Mouse (Mus musculus) retina, postnatal 7 days (tissue): ENCODE results near the gene Abhd15.

Experiments
- DNase-seq: peaks from one replicate; pipeline ENCODE4 v3.0.0-alpha.2; 2012; ENCODE audit warnings: low read depth, low spot score

The Abhd15 gene

DNA sequence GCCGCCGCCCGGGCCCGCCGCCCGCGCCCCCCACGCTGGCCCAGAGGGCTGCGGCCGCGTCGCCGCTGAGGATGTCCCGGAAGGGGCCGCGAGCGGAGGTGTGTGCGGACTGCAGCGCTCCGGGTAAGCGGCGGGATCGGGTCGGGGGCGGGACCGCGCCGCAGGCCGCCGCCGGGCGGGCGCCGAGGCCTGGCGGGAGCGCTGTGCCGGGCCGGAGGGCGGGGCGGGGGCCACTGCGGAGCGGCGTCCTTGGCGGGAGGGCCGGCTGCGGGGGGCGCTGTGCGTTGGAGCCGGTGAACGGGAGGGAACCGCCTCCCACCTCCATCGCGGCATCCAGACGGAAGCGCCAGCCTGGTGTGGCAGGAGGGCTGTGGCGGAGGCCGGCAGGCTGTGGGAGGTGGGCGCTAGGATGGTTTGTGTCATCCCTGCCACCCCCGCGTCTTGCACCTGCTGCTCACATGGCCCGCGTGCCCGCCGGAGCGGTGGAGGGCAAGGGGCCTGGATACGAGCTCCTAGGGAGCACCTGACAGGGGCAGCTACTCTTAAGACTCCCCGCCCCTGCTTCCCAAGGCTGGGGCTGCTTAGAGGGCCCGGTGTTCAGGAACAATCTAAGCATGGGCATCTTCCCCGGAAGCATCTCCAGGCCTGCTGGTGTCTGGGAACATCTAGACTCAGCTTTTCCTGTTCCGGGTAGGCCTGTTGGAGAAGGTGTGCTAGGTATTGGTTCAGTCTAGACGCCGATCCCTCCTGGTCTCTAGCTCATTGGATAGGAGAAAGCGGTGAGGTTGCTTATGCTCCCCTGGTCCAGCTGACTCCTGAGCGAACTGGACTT is 21.2 kb upstream of the Abhd15 start, which contains the start of gene Git1:
TSS of gene Git1 (plus strand) at position 51 of the 832 bp plus-strand sequence.
- DNase-seq = no peak

DNA sequence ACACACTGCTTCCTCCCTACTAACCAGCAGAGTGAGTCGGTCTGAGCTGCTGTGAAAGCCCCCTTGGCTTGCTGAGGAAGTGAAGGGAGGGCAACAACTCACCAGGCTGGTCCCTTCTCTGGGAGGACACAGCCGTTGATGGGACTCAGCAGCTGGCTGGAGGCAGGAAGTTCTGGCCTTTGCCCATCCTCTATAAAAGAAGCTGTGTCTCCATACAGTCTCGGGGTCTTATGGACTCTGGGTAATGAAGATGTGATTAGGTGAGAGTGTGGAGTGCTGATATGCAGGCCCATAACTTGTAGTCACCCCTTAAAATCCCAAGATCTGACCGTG is 20.6 kb upstream of the Abhd15 start:
- no peak for DNase-seq

DNA sequence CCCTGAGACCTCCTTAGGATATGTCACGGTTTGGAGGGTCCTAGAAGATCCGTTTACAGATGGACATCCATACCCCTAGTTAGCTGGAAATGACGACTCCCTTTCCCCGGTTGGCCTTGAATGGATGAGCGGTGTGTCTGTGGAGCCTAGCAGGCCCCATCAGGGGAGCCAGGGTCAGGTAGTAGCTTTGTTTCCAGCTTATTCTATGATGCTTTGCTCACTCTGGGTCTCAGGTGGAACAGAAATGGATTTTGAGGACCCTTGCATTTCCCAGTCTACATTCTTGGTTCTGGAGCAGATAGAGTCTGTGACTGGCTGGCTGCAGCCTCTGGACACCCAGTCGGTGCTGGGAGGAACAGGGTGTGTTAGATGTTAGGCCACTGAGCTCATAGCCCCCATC is 20.1 kb upstream of the Abhd15 start:
- DNase-seq = no peak

DNA sequence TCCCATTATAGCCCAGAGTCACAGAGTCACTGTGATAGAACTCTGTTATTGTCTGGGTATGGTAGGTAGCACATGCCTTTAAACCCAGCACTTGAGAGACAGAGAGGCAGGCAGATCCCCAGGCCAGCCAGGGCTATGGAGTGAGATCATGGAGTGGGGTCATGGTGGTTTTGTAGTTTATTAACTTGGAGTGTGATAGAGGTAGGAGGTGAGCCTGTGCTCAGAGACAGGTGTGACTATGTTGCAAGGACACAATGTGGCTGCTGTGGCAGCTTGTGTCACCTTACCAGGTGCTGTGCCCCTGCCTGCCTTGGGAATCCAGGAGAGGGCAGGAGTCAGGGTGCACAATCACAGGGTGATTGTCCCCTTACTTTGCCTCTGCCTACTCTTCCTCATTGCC is 19.4 kb upstream of the Abhd15 start:
- no peak for DNase-seq

DNA sequence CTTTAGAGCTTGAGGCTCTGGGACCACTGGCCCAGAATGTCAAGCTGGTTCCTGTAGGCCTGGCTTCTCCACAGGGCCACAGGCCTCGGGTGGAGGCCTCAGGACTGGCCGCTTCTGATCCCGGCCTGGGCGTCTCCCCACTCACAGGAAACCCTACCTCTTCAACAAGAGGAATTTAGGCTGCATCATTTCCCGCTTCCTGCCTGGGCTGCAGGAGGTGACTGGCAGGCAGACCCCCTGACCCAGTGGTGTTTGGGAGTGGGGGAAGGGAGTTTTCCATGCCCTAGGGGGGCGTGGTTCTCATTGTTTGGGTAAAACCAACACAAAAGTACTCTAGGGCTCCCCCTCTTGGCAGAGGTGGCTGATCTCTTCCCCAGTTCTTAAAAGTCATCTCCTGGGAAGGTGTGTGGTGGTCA is 17.6 kb upstream of the Abhd15 start:
- no peak for DNase-seq

DNA sequence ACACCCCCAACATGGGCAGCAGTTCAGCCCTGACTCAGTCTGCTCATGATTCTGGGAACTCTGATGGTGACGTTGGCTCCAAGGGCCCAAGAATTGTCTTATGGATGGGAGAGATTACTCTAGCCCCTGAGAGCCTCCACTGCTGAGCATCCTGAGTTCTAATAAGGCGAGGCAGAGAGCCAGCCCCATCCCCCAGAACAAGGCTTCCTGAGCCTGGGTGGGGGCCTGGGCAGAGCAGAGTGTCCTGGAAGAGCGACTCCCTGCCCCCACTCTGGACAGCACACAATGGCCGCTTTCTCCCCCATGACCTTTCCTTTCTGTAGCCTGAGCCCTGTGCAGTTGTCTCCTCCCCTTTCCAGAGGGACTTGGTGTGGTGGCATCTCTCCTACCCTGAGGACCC is 17.1 kb upstream of the Abhd15 start:
- no peak for DNase-seq

DNA sequence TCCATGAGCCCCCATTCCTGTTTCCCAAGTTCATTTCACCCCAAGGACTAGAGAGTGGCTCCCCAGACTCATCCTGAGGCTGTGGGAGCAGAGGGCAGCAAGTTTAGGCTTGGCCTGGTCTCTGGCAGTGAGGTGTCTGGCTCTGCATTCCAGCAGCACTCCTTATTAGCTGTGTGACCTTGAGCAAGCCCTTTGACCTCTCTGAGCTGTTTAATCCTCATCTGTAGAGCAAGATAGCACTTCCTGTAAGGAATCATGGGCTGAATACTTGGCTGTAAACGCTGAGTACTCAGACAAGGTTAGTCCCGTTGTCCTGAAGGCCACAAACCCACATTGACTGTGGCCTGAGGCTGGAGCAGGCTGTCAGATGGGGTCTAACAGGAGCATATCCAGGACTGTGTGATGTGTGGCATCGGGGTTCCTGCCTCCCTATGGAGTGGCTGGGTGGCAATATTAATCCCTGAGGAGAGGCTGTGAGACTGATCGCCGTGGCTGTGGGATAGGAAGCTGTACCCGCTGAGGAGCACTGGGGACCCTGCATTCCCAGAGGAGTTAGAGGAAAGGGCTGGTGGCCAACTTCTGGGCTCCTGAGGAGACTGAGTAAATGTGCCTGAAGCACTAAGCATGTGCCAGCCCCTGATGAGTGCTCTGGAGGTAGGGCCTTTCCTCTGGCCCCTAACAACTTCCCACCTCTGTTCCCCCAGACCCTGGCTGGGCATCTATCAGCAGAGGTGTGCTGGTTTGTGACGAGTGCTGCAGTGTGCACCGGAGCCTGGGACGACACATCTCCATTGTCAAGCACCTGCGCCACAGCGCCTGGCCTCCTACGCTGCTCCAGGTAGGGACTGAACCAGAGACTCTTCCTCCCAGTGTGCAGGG is 16.4 kb upstream of the Abhd15 start:
- DNase-seq = no peak

DNA sequence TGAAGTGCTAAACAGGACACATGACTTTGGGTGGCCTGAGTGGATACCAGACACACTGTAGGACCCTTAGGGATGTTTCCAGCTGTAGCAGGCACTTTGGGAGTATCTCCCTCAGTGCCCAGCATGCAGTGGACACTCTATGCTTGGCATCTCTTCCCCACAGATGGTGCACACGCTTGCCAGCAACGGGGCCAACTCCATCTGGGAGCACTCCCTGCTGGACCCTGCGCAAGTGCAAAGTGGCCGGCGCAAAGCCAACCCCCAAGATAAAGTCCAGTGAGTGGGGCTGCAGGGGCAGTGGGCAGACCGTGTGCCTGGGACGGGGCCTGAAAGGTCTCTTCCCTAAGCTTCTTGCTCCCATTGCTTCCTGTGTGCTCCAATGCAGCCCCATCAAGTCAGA is 15.6 kb upstream of the Abhd15 start:
- DNase-seq = no peak

DNA sequence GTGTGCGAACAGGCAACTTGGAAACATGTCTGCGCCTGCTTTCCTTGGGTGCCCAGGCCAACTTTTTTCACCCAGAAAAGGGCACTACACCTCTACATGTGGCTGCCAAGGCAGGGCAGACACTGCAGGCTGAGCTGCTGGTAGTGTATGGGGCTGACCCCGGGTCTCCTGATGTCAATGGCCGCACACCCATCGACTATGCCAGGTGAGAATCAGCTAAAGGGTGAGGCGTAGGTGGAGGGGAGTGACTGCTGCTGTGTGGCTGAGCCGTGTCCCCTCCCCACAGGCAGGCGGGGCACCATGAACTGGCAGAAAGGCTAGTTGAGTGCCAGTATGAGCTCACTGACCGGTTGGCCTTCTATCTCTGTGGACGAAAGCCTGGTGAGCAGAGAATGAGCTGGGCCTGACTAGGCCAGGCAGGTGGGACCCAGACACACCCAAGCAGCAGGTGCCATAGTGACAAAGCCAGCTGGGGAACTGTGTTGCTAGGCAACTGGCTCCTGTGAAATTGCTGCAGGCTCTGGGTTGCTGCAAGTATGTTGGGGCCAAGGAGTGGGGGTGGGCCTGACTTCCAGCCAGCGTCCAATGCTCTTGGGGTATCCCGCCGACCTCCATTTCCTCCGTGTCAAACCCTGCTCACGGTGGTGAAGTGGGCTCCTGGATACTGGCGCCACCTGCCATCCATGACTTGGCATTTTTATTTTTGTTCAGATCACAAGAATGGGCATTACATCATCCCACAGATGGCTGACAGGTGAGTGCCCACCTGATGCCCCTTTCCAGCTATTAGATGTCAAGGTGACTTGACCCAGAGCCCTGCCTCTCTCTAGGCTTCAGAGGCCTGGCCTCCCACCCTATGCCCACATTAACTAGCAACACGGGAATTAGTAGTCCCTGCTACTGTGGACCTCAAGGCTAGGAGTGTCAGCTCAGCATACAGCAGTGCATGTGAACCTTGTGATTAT is 14.3 kb upstream of the Abhd15 start:
- no peak for DNase-seq

DNA sequence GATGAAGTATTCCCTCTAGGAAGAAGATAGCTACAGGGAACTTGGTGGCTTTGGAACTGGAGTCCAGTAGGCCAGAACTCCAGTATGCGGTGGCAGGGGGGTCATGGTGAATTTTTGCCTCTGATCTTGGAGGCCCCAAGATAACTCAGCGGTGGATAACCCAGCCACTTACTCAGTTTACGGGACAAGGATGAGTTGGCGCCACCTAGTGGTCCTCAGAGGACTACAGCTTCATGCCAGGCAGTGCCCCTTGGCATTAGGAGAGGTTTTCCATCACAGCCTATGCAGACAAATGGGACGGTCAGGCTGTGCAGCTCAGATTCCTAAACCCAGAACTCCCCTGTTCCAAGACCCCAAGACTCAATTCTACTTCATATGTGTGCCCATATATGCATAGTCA is 13.5 kb upstream of the Abhd15 start:
- peak; percentile 66 for DNase-seq

DNA sequence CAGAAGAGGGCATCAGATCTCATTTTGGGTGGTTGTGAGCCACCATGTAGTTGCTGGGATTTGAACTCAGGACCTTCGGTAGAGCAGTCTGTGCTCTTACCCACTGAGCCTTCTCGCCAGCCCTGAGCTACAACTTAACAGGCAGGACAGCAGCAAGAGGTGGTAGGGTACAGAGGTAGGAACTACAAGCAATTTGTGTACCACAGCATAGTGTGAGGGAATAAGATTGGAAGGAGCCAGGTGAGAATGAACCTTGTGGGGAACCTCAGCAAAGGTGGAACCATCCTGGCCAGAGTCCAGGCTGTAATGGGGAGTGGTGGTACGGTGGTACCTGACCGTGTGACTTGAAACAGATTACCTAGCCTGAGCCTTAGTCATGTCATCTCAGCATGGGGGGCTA is 12.9 kb upstream of the Abhd15 start:
- DNase-seq = no peak

DNA sequence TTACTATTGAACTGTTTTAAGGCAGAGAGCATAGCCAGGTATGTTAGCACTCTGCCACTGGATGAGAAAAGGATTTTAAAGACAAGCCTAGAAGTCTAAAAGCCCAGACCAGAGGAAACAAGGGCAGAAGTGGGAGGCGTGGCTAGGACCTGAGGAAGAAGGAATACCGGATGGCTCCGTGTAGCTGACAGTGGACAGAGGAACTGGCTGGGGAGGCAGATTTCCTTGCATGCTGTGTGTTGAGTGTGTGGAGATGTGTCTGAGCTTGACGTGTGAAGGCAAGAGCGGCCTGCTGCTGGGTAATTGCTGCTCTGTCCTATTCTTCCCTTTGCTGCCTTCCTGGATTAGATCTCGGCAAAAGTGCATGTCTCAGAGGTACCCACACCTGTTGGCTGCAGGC is 12.4 kb upstream of the Abhd15 start:
- DNase-seq = no peak

DNA sequence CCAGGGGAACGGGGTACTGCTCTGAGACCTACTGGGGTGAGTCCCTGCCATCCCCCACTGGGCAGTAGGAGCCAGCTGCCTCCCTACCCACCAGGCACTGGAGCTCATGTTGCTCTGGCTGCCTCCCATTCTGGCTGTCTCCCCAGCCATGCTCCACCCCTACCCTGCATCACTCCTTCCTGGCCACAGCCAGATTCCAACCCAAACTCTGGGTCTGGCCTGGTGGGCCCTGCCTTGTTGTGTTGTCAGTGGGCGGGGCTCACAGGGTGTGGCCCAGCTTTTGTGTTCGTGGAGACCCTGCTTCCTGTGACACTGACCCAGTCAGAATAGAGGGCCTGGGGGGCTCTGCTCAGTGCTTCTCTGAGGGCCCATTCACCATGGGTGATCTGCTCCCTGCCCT is 11.4 kb upstream of the Abhd15 start:
- DNase-seq = no peak

DNA sequence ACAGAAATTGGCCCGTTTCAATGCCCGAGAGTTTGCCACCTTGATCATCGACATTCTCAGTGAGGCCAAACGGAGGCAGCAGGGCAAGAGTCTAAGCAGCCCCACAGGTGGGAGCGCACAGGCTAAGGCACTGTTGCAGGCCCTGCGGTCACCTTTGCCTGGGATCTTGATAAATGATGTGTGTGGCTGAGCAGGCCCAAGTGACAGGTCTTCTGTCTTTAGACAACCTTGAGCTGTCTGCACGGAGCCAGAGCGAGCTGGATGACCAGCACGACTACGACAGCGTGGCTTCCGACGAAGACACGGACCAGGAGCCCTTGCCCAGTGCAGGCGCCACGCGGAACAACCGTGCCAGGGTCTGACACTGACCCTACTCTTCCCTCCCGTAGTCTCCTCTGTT is 10.5 kb upstream of the Abhd15 start:
- DNase-seq = no peak

DNA sequence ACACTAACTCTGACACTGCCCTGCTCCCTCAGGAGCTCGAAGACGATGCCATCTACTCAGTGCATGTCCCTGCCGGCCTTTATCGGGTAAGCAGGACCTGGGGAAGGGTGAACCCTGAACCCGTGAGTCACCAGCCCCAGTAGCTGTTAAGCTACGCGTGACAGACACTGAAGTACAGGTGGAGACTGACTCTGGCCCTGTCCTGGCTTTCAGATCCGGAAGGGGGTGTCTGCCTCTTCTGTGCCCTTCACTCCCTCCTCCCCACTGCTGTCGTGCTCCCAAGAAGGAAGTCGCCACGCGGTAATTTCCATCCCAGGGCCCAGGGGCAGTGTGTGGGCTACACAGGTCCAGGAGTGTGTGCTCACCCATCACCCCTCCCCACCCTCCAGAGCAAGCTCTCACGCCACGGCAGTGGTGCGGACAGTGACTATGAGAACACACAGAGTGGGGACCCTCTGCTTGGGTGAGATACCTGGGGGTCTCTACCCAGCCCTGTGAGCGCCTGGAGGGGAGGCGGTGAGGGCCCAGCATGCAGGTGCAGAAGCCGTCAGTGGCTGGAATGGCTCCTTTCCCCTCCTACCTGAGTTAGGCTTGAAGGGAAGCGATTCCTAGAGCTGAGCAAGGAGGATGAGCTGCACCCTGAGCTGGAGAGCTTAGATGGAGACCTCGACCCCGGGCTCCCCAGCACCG is 9.5 kb upstream of the Abhd15 start:
- no peak for DNase-seq

DNA sequence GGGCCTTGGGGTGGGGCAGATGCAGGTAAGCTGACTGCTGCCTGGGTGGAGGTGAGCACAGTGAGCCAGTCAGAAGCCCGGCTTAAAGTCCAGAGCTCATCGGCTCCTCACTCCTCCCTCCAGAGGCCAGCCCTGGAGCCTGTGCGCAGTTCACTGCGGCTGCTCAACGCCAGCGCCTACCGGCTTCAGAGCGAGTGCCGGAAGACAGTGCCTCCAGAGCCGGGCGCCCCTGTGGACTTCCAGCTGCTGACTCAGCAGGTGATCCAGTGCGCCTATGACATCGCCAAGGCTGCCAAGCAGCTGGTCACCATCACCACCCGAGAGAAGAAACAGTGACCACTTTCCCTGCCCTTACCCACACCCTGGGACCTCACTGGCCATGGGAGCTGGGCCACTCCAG is 8.6 kb upstream of the Abhd15 start:
- DNase-seq = no peak

DNA sequence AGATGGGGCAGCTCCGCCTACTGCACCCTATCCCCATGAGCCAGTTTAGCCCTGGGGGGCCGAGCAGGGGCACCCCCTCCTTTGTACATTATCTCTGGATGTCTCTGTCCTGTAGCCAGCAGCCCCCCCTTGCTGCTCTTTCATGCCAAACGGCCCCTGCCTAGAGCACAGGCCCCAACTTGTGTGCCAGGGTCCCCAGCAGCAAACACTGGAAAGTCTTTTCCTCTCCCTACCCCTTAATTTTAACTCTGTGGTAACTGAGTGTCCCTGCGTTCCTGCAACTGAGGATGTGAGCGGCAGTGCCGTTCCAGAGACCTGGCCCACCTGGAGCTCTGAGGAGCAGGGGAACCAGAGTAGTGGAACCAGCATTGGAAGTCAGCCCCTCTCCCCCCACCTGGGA is 8.0 kb upstream of the Abhd15 start:
- no peak for DNase-seq

DNA sequence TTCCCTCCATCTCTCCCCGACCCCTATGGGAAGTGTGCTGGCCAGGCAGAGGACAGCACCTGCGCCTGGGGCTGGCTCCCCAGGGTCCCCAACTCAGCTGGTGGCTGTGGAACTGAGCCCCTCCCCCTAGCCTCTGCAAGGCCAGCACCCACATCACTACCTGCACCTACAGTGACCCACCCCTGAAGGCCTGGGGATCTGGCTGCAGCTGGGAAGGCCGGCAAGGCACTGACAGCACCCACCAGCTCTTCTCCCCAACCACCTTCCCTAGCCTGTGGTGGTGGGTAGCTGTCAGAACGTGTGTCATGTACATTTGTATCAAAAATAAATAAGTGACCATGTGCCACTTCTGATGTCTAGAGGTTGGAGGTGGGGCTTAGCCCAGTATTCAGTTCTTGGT is 7.5 kb upstream of the Abhd15 start:
- DNase-seq = no peak

DNA sequence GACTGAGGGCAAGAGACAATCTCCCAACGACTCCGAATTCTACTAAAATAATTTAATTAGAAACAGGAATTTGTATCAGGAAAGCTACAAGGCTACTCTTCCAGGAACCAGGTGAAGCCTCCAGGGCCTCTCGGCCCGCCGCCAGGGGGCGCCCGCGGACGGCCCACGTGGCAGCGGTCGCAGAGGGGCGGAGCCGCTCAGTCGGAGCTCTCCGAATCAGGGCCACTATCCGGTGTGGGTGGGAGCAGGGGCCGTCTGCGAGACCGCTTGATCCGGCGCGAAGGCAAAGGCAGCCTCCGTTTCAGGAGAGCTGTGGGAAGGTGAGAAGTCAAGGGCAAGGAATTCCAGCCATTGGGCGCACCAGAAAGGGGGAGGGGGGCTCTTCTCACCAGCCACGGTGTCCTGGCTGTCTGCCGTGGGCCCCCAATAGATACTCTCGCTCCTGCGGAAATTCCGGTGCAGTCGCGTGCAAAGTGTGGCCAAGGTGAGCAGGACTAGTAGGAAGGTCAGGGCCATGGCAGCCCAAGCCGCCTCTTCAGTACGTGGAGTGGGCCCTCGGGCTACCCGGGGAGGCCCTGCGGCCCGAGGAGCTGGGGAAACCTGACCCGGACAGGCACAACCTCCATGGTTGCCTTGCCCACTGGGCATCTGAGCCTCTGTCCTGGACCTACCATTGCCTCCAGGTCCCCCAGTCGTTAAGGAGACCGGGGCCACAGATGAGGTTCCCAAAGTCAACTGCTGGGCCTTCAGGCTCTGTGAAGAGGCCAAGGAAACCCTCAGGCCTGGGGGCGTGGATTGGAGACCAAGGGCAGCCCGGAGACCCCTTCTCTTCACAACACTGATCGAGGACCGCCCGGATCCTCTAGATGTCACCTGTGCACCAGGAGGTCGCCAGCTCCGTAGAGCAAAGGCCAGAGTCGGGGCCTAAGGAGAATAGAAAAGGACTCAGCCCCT is 6.6 kb upstream of the Abhd15 start:
- DNase-seq = peak; percentile 79

DNA sequence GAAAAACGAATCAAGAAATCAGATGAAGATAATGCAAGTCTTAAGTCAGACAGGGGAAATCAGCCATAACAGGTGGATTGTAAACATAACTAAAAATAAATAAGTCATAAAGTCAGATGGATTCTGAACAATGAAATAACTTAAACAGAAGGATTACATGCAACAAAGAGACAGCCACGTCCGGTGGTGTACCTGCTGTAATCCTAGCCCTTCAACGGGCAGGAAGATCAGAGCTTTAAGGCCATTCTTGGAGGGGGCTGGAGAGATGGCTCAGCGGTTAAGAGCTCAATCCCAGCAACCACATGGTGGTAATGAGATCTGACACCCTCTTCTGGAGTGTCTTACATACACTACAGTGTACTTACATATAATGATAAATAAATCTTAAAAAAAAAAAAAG is 3.6 kb upstream of the Abhd15 start:
- DNase-seq = no peak
